Mouse (Mus musculus) MEL (cell line): ENCODE measurements around the gene Ypel5. TPM values are rescaled to one million over a fixed set of nuclear protein-coding genes. Genes with fewer than 3 reads are reported as not detected.

Experiments
- DNase-seq: peaks from one replicate; pipeline ENCODE4 v3.0.0; 2011; ENCODE audit warnings: low read depth, low spot score
- H3K27ac ChIP-seq: 2 replicates; pipeline ENCODE4 v1.5.1; 2012; ENCODE audit warnings: low read depth, mild to moderate bottlenecking, control low read depth, low read length, moderate library complexity; ENCODE audit not compliant: control insufficient read depth
- H3K27me3 ChIP-seq, 2 experiments: fragments of 150-350 bp in 1 of 2; sonication (generic) in 1 of 2; 2 replicates each; pipeline ENCODE4 v1.6.1; 2012; ENCODE audit warnings: low read length in 2 of 2, mild to moderate bottlenecking in 2 of 2, improper control_type of control experiment in 1 of 2, moderate library complexity in 1 of 2; ENCODE audit not compliant: insufficient read depth in 2 of 2, control insufficient read depth in 1 of 2
- H3K36me3 ChIP-seq, 2 experiments: 2 replicates each; pipeline ENCODE4 v1.6.1; 2012 to 2014; ENCODE audit warnings: low read length in 2 of 2, improper control_type of control experiment in 1 of 2, inconsistent platforms in 1 of 2, mild to moderate bottlenecking in 1 of 2; ENCODE audit not compliant: insufficient read depth in 2 of 2, control insufficient read depth in 1 of 2
- H3K4me1 ChIP-seq, 2 experiments: fragments of 150-350 bp in 1 of 2; sonication (generic) in 1 of 2; 2 replicates each; pipeline ENCODE4 v1.6.1; 2012; ENCODE audit warnings: low read length in 2 of 2, improper control_type of control experiment in 1 of 2, mild to moderate bottlenecking in 1 of 2; ENCODE audit not compliant: insufficient read depth in 2 of 2, control insufficient read depth in 1 of 2
- H3K4me3 ChIP-seq, 2 experiments: fragments of 150-350 bp in 1 of 2; sonication (generic) in 1 of 2; 2 replicates each; pipeline ENCODE4 v1.5.1; 2012; ENCODE audit warnings: low read depth in 2 of 2, low read length in 2 of 2, mild to moderate bottlenecking in 2 of 2, moderate library complexity in 2 of 2, control low read depth in 1 of 2, improper control_type of control experiment in 1 of 2; ENCODE audit not compliant: control insufficient read depth in 1 of 2, insufficient read depth in 1 of 2
- H3K79me2 ChIP-seq: 2 replicates; pipeline ENCODE4 v1.6.1; 2012; ENCODE audit warnings: mild to moderate bottlenecking, low read length, moderate library complexity; ENCODE audit not compliant: control insufficient read depth, poor library complexity, insufficient read depth
- H3K9ac ChIP-seq: 2 replicates; pipeline ENCODE4 v1.6.1; 2012; ENCODE audit warnings: low read depth, mild to moderate bottlenecking, control low read depth, low read length, moderate library complexity; ENCODE audit not compliant: control insufficient read depth, poor library complexity, severe bottlenecking
- H3K9me3 ChIP-seq: fragments of 150-350 bp; sonication (generic); replicated peaks from 2 replicates; pipeline ENCODE4 v1.6.1; 2012; ENCODE audit warnings: mild to moderate bottlenecking, low read length, improper control_type of control experiment, moderate library complexity; ENCODE audit not compliant: insufficient read depth
- BHLHE40 ChIP-seq: IDR thresholded peaks from 2 replicates; pipeline ENCODE4 v1.6.1; 2012; ENCODE audit warnings: low read depth, mild to moderate bottlenecking, inconsistent platforms, low read length, improper control_type of control experiment, borderline replicate concordance
- CHD2 ChIP-seq: IDR thresholded peaks from 2 replicates; pipeline ENCODE4 v1.6.1; 2011; ENCODE audit warnings: low read length, improper control_type of control experiment
- CTCF ChIP-seq, 3 experiments: IDR thresholded peaks in 2 of 3; conservative IDR thresholded peaks in 1 of 3; 2 replicates each; pipeline ENCODE4 v1.5.1; 2011 to 2012; ENCODE audit warnings: low read length in 3 of 3, low read depth in 2 of 3, mild to moderate bottlenecking in 2 of 3, improper control_type of control experiment in 1 of 3, inconsistent platforms in 1 of 3, mixed read lengths in 1 of 3, moderate library complexity in 1 of 3; ENCODE audit not compliant: control insufficient read depth in 1 of 3, insufficient read depth in 1 of 3, poor library complexity in 1 of 3, severe bottlenecking in 1 of 3
- E2F4 ChIP-seq: IDR thresholded peaks from 2 replicates; pipeline ENCODE4 v1.6.1; 2011; ENCODE audit warnings: low read depth, low read length, improper control_type of control experiment, borderline replicate concordance
- ELF1 ChIP-seq: IDR thresholded peaks from 2 replicates; pipeline ENCODE4 v1.6.1; 2014; ENCODE audit warnings: low read depth, mild to moderate bottlenecking, inconsistent platforms, low read length, improper control_type of control experiment, moderate library complexity
- EP300 ChIP-seq, 2 experiments: IDR thresholded peaks; 2 replicates each; pipeline ENCODE4 v1.6.1; 2011; ENCODE audit warnings: improper control_type of control experiment in 2 of 2, low read length in 2 of 2, low read depth in 1 of 2, mild to moderate bottlenecking in 1 of 2
- ETS1 ChIP-seq: IDR thresholded peaks from 2 replicates; pipeline ENCODE4 v1.6.1; 2012; ENCODE audit warnings: low read depth, mild to moderate bottlenecking, inconsistent platforms, low read length, improper control_type of control experiment, moderate library complexity
- GABPA ChIP-seq: IDR thresholded peaks from 2 replicates; pipeline ENCODE4 v1.6.1; 2012; ENCODE audit warnings: low read depth, mild to moderate bottlenecking, inconsistent platforms, low read length, improper control_type of control experiment, moderate library complexity
- GATA1 ChIP-seq: IDR thresholded peaks from 2 replicates; pipeline ENCODE4 v1.6.1; 2011; ENCODE audit warnings: low read depth, low read length, improper control_type of control experiment
- HCFC1 ChIP-seq: IDR thresholded peaks from 2 replicates; pipeline ENCODE4 v1.6.1; 2012; ENCODE audit warnings: low read depth, mild to moderate bottlenecking, inconsistent platforms, low read length, improper control_type of control experiment, moderate library complexity
- KAT2A ChIP-seq: conservative IDR thresholded peaks from 2 replicates; pipeline ENCODE4 v1.6.1; 2012; ENCODE audit warnings: low read depth, low read length, improper control_type of control experiment, inconsistent platforms
- MAFK ChIP-seq: IDR thresholded peaks from 2 replicates; pipeline ENCODE4 v1.6.1; 2011; ENCODE audit warnings: low read depth, mild to moderate bottlenecking, low read length, improper control_type of control experiment, borderline replicate concordance
- MAX ChIP-seq: IDR thresholded peaks from 2 replicates; pipeline ENCODE4 v1.6.1; 2011; ENCODE audit warnings: low read length, improper control_type of control experiment
- MAZ ChIP-seq: IDR thresholded peaks from 2 replicates; pipeline ENCODE4 v1.6.1; 2012; ENCODE audit warnings: low read depth, mild to moderate bottlenecking, inconsistent platforms, low read length, improper control_type of control experiment
- MEF2A ChIP-seq: IDR thresholded peaks from 2 replicates; pipeline ENCODE4 v1.6.1; 2014; ENCODE audit warnings: low read depth, mild to moderate bottlenecking, inconsistent platforms, low read length, improper control_type of control experiment; ENCODE audit not compliant: poor library complexity, insufficient replicate concordance, severe bottlenecking; ENCODE audit errors: extremely low read depth
- MYB ChIP-seq: IDR thresholded peaks from 2 replicates; pipeline ENCODE4 v1.6.1; 2011; ENCODE audit warnings: mild to moderate bottlenecking, low read depth, low read length, improper control_type of control experiment
- MYC ChIP-seq: IDR thresholded peaks from 2 replicates; pipeline ENCODE4 v1.6.1; 2011; ENCODE audit warnings: low read depth, mild to moderate bottlenecking, low read length, improper control_type of control experiment, moderate library complexity
- NELFE ChIP-seq: IDR thresholded peaks from 2 replicates; pipeline ENCODE4 v1.6.1; 2011; ENCODE audit warnings: low read depth, low read length, improper control_type of control experiment
- NRF1 ChIP-seq: IDR thresholded peaks from 2 replicates; pipeline ENCODE4 v1.6.1; 2014; ENCODE audit warnings: low read depth, mild to moderate bottlenecking, inconsistent platforms, low read length, improper control_type of control experiment, moderate library complexity; ENCODE audit not compliant: poor library complexity, insufficient read depth, severe bottlenecking
- POLR2A ChIP-seq, 2 experiments: IDR thresholded peaks; 2 replicates each; pipeline ENCODE4 v1.6.1; 2011 to 2012; ENCODE audit warnings: low read length in 2 of 2, mild to moderate bottlenecking in 2 of 2, control low read depth in 1 of 2, improper control_type of control experiment in 1 of 2, low read depth in 1 of 2, moderate library complexity in 1 of 2; ENCODE audit not compliant: control insufficient read depth in 1 of 2, insufficient read depth in 1 of 2, poor library complexity in 1 of 2
- POLR2AphosphoS5 ChIP-seq: IDR thresholded peaks from 2 replicates; pipeline ENCODE4 v1.6.1; 2012; ENCODE audit warnings: low read depth, borderline replicate concordance, mild to moderate bottlenecking, inconsistent platforms, low read length, moderate library complexity, mixed read lengths
- RAD21 ChIP-seq: IDR thresholded peaks from 2 replicates; pipeline ENCODE4 v1.6.1; 2011; ENCODE audit warnings: mild to moderate bottlenecking, low read depth, low read length, improper control_type of control experiment
- RCOR1 ChIP-seq: IDR thresholded peaks from 2 replicates; pipeline ENCODE4 v1.6.1; 2012; ENCODE audit warnings: low read depth, mild to moderate bottlenecking, inconsistent platforms, low read length, improper control_type of control experiment
- SIN3A ChIP-seq: IDR thresholded peaks from 2 replicates; pipeline ENCODE4 v1.6.1; 2012; ENCODE audit warnings: low read length, improper control_type of control experiment, inconsistent platforms
- SMC3 ChIP-seq: IDR thresholded peaks from 2 replicates; pipeline ENCODE4 v1.6.1; 2011; ENCODE audit warnings: low read depth, low read length, improper control_type of control experiment
- TAL1 ChIP-seq: IDR thresholded peaks from 2 replicates; pipeline ENCODE4 v1.6.1; 2012; ENCODE audit warnings: mild to moderate bottlenecking, inconsistent platforms, low read length, moderate library complexity, mixed read lengths
- TBP ChIP-seq: IDR thresholded peaks from 2 replicates; pipeline ENCODE4 v1.8.0; 2011; ENCODE audit warnings: low read depth, low read length, improper control_type of control experiment
- TCF12 ChIP-seq: IDR thresholded peaks from 2 replicates; pipeline ENCODE4 v1.6.1; 2014; ENCODE audit warnings: low read depth, mild to moderate bottlenecking, inconsistent platforms, low read length, improper control_type of control experiment, moderate library complexity
- UBTF ChIP-seq: IDR thresholded peaks from 2 replicates; pipeline ENCODE4 v1.6.1; 2012; ENCODE audit warnings: low read depth, mild to moderate bottlenecking, inconsistent platforms, low read length, improper control_type of control experiment, moderate library complexity, borderline replicate concordance; ENCODE audit not compliant: insufficient read depth
- USF2 ChIP-seq, 2 experiments: IDR thresholded peaks; 2 replicates each; pipeline ENCODE4 v1.6.1; 2011 to 2012; ENCODE audit warnings: improper control_type of control experiment in 2 of 2, low read length in 2 of 2, borderline replicate concordance in 1 of 2, inconsistent platforms in 1 of 2, low read depth in 1 of 2, mild to moderate bottlenecking in 1 of 2; ENCODE audit not compliant: insufficient read depth in 1 of 2
- ZC3H11A ChIP-seq: IDR thresholded peaks from 2 replicates; pipeline ENCODE4 v1.6.1; 2012; ENCODE audit warnings: low read depth, mild to moderate bottlenecking, inconsistent platforms, low read length, improper control_type of control experiment
- ZKSCAN1 ChIP-seq: IDR thresholded peaks from 2 replicates; pipeline ENCODE4 v1.6.1; 2012; ENCODE audit warnings: low read depth, mild to moderate bottlenecking, inconsistent platforms, low read length, improper control_type of control experiment, moderate library complexity
- ZMIZ1 ChIP-seq: IDR thresholded peaks from 2 replicates; pipeline ENCODE4 v1.6.1; 2012; ENCODE audit warnings: low read depth, mild to moderate bottlenecking, inconsistent platforms, low read length, improper control_type of control experiment, moderate library complexity
- ZNF384 ChIP-seq: IDR thresholded peaks from 2 replicates; pipeline ENCODE4 v1.6.1; 2012; ENCODE audit warnings: low read depth, mild to moderate bottlenecking, inconsistent platforms, low read length, improper control_type of control experiment
- polyA plus RNA-seq, 2 experiments: library from polyadenylated mRNA; stranded (reverse) in 1 of 2; unstranded in 1 of 2; fragments of >175 nt in 1 of 2; fragments of >200 nt in 1 of 2; gene quantifications; 2 replicates each; pipeline versions ENCODE4 v1.2.1 to v1.2.4; 2012; ENCODE audit warnings: low replicate concordance in 2 of 2, low read depth in 1 of 2; ENCODE audit not compliant: insufficient read length in 2 of 2, insufficient read depth in 1 of 2, missing spikeins in 1 of 2
- total RNA-seq: library from RNA; depleted of rRNA; stranded (reverse); fragments of 300-350 nt; gene quantifications from 2 replicates; pipeline ENCODE4 v1.2.3, GENCODE M21; 2012

Gene Ypel5
- total and polyA plus RNA-seq, 3 experiments: 9.2 to 80.4 (median 15.5) TPM

DNA sequence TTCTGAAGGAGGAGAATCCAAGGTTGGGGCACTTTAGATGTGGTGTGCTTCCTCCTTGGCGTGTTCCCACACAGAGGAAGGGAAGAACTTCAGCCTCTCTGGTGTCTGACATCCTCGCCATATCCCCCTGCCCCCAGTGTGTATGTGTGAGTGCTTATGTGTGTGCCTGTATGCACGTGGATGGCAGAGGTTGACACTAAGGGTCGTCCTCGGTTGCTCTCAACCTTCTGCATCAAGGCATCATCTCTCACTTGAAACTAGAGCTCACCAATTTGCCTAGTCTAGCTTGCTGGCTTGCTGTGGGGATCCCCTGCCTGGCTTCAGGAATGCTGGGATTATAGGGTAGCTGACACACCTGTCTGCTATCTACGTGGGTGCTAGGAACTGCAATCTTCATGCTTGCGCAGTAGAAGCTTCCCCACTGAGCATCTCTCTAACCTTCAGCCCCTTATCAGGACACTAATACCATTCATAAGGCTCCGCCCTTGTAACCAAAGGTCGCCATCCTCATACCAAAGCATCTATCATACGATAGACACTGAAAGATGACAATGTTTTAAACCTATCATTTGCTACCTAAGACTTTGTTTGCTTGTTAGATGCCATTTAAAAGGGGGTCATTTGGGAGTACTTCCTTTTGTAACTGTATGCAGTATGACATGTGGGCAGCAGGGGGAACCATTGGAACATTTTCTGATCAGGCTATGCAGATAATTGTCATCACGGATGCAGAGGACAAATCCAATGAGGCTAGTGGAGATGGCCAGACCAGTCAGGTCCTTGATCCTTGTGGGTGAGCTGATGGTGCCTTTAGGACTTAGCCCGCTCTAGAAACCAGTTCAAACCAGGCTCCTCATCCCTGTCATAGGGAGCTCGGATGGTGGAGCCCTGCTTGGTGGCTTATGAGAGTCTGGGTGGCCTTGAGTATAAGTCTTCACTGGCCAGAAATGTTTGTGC is 21.7 kb downstream of the Ypel5 start:
- DNase-seq: peak; percentile 65
- no peak overlapping the region for H3K4me3 ChIP-seq
- no peak overlapping the region for H3K9ac ChIP-seq
- H3K27me3 ChIP-seq: no peaks in the 10 kb centered on the region; a peak in 1 of 4 replicates
- H3K4me1 ChIP-seq: no peaks in the 10 kb centered on the region
- H3K79me2 ChIP-seq: no peaks in the 10 kb centered on the region
- H3K27ac ChIP-seq: no peak overlapping the region
- TF ChIP-seq RAD21 (peak; percentile 87), ZC3H11A (peak; percentile 71), TBP (no peak), ZMIZ1 (no peak), TAL1 (no peak), GATA1 (0 out of 2 replicates have a peak, but pooled peaks have one; percentile 5), SIN3A (no peak), HCFC1 (no peak), RCOR1 (no peak), NELFE (no peak), GABPA (no peak), ZKSCAN1 (no peak), MAX (no peak), ELF1 (no peak), POLR2AphosphoS5 (no peak), MAFK (no peak), USF2 (IDR thresholded peaks at IDR 0.05; ENCODE audit: borderline replicate concordance in 1 of 2, insufficient read depth in 1 of 2, low read depth in 1 of 2, low read length in 2 of 2) (no peak), CTCF (IDR thresholded peaks at IDR 0.05 in 2 of 3, conservative IDR thresholded peaks at IDR 0.05 in 1 of 3; ENCODE audit: control insufficient read depth in 1 of 3, insufficient read depth in 1 of 3, low read depth in 2 of 3, low read length in 3 of 3, poor library complexity in 1 of 3, severe bottlenecking in 1 of 3) (peak; percentile 31 to 78 (median 57); a peak in 5 of 6 replicates), CHD2 (no peak), MEF2A (no peak), MYC (no peak), MYB (no peak), EP300 (IDR thresholded peaks at IDR 0.05; ENCODE audit: low read depth in 1 of 2, low read length in 2 of 2) (no peak), UBTF (no peak), KAT2A (no peak), ZNF384 (no peak), NRF1 (no peak), BHLHE40 (no peak), MAZ (no peak), ETS1 (no peak), TCF12 (no peak), POLR2A (IDR thresholded peaks at IDR 0.05; ENCODE audit: control insufficient read depth in 1 of 2, insufficient read depth in 1 of 2, low read depth in 1 of 2, low read length in 2 of 2, poor library complexity in 1 of 2) (no peak), SMC3 (peak; percentile 79), E2F4 (no peak)
- TF ChIP-seq, all 39 proteins: peak for 5
- Histone ChIP-seq H3K9me3 (no peaks in the 10 kb centered on the region), H3K36me3 (no peaks in the 10 kb centered on the region)
